Mouse (Mus musculus) midbrain, embryonic 14.5 days (tissue): ENCODE results near the gene Ccdc85b. TPM values are rescaled to one million over a fixed set of nuclear protein-coding genes. Genes with fewer than 3 reads are reported as not detected.

ENCODE experiments used
- ATAC-seq: fragments of 200-750 bp; cut with Nextera tagmentation; 2 replicates; pipeline ENCODE4 v1.8.0; 2017; ENCODE audit warnings: moderate number of reproducible peaks, moderate library complexity; ENCODE audit not compliant: low FRiP score, low TSS enrichment
- DNase-seq: peaks from one replicate; pipeline ENCODE4 v3.0.0-alpha.2; 2015
- H3K27ac ChIP-seq: fragments of 300-500 bp; sonication (generic); replicated peaks from 2 replicates; pipeline ENCODE4 v1.5.1; 2014; ENCODE audit warnings: mild to moderate bottlenecking, low read depth, low read length, moderate library complexity
- H3K27me3 ChIP-seq: fragments of 300-500 bp; sonication (generic); 2 replicates; pipeline ENCODE4 v1.6.1; 2014; ENCODE audit warnings: low read length, control low read depth, mixed read lengths; ENCODE audit not compliant: control insufficient read depth, insufficient read depth
- H3K36me3 ChIP-seq: fragments of 300-500 bp; sonication (generic); 2 replicates; pipeline ENCODE4 v1.6.1; 2014; ENCODE audit warnings: low read length, control low read depth; ENCODE audit not compliant: control insufficient read depth, insufficient read depth
- H3K4me1 ChIP-seq: fragments of 300-500 bp; sonication (generic); 2 replicates; pipeline ENCODE4 v1.6.1; 2014; ENCODE audit warnings: mild to moderate bottlenecking, antibody characterized with exemption, low read length, control low read depth; ENCODE audit not compliant: control insufficient read depth, insufficient read depth
- H3K4me2 ChIP-seq: fragments of 300-500 bp; sonication (generic); 2 replicates; pipeline ENCODE4 v1.6.1; 2014; ENCODE audit warnings: mild to moderate bottlenecking, low read length, moderate library complexity
- H3K4me3 ChIP-seq: fragments of 300-500 bp; sonication (generic); replicated peaks from 2 replicates; pipeline ENCODE4 v1.5.1; 2014; ENCODE audit warnings: low read depth, low read length
- H3K9ac ChIP-seq: fragments of 300-500 bp; sonication (generic); replicated peaks from 2 replicates; pipeline ENCODE4 v1.6.1; 2014; ENCODE audit warnings: mild to moderate bottlenecking, low read length, moderate library complexity
- H3K9me3 ChIP-seq: fragments of 300-500 bp; sonication (generic); 2 replicates; pipeline ENCODE4 v1.6.1; 2016; ENCODE audit warnings: low read length, control low read depth, mixed read lengths; ENCODE audit not compliant: control insufficient read depth
- WGBS: fragments of 180-500 bp; shearing (Covaris S2); extraction: QIAGEN DNeasy Blood & Tissue Kit; methylation state at CpG from one replicate; pipeline ENCODE4 v1.1.7; 2014; 5-methylcytosine and 5-hydroxymethylcytosine counted together
- polyA plus RNA-seq: library from polyadenylated mRNA; unstranded; fragments of >200 nt; fragmentation: Nextera tagmentation; extraction: Ambion mirVana; gene quantifications from 2 replicates; pipeline ENCODE4 v1.2.1, GENCODE M21; 2014

The Ccdc85b gene
- polyA plus RNA-seq, 1 experiment from 2014 or later: 7.6 TPM

GRCm38 (mm10) chr19:5485371-5485770, 27.7 kb upstream of the Ccdc85b start:
- ATAC-seq (no peak), DNase-seq (no peak)
- no peak overlapping the region for H3K4me3 ChIP-seq
- no peaks in the 10 kb centered on the region for H3K9me3 ChIP-seq
- no peak overlapping the region for H3K4me2 ChIP-seq
- peaks cover 18% of the 10 kb centered on the region for H3K4me1 ChIP-seq
- H3K36me3 ChIP-seq: peaks cover 52% of the 10 kb centered on the region
- 92% methylated on average over 8 of the region's 8 CpGs for WGBS
- H3K9ac ChIP-seq: no peak overlapping the region
- H3K27ac ChIP-seq: no peak overlapping the region
- H3K27me3 ChIP-seq: no peaks in the 10 kb centered on the region

GRCm38 (mm10) chr19:5484496-5484895, 26.8 kb upstream of the Ccdc85b start:
- no peak for DNase-seq
- no peaks in the 10 kb centered on the region for H3K27me3 ChIP-seq
- WGBS: 90% methylated on average over 5 of the region's 5 CpGs

GRCm38 (mm10) chr19:5483386-5484359, 26.0 kb upstream of the Ccdc85b start:
- no peaks in the 10 kb centered on the region for H3K9me3 ChIP-seq
- no peaks in the 10 kb centered on the region for H3K27me3 ChIP-seq
- no peak overlapping the region for H3K4me2 ChIP-seq
- no peak overlapping the region for H3K27ac ChIP-seq
- no peak overlapping the region for H3K9ac ChIP-seq
- H3K36me3 ChIP-seq: peaks cover 56% of the 10 kb centered on the region
- 94% methylated on average over 19 of the region's 19 CpGs for WGBS
- no peak for ATAC-seq
- H3K4me1 ChIP-seq: peaks cover 13% of the 10 kb centered on the region
- no peak overlapping the region for H3K4me3 ChIP-seq
- DNase-seq: no peak

More at GRCm38 (mm10) chr19:5484496-5484895, 26.8 kb upstream of the Ccdc85b start:
- no peak overlapping the region for H3K4me3 ChIP-seq
- peaks cover 52% of the 10 kb centered on the region for H3K36me3 ChIP-seq
- ATAC-seq: no peak
- H3K27ac ChIP-seq: no peak overlapping the region
- H3K4me2 ChIP-seq: no peak overlapping the region
- peaks cover 18% of the 10 kb centered on the region for H3K4me1 ChIP-seq
- H3K9ac ChIP-seq: no peak overlapping the region
- H3K9me3 ChIP-seq: no peaks in the 10 kb centered on the region

GRCm38 (mm10) chr19:5481398-5481797, 23.7 kb upstream of the Ccdc85b start:
- Histone ChIP-seq H3K4me3 (no peak overlapping the region), H3K4me2 (no peak overlapping the region), H3K9ac (no peak overlapping the region), H3K27me3 (no peaks in the 10 kb centered on the region), H3K9me3 (no peaks in the 10 kb centered on the region), H3K36me3 (peaks cover 56% of the 10 kb centered on the region), H3K27ac (no peak overlapping the region), H3K4me1 (no peaks in the 10 kb centered on the region)
- DNase-seq: no peak
- 90% methylated on average over 10 of the region's 10 CpGs for WGBS
- ATAC-seq: no peak

- DNase-seq (no peak), ATAC-seq (no peak)
- Histone ChIP-seq H3K27me3 (no peaks in the 10 kb centered on the region), H3K4me3 (no peak overlapping the region), H3K9ac (no peak overlapping the region), H3K36me3 (peaks cover 42% of the 10 kb centered on the region), H3K27ac (no peak overlapping the region), H3K4me2 (no peak overlapping the region), H3K9me3 (no peaks in the 10 kb centered on the region), H3K4me1 (peaks cover 8% of the 10 kb centered on the region; the same call in 1 of the 2 replicates)
- 92% methylated on average over 10 of the region's 10 CpGs for WGBS
These were observed 22.3 kb upstream of the Ccdc85b start for GRCm38 (mm10) chr19:5480016-5480415.

- no peak for DNase-seq
- no peak overlapping the region for H3K4me2 ChIP-seq
- no peak overlapping the region for H3K4me3 ChIP-seq
- H3K36me3 ChIP-seq: peaks cover 20% of the 10 kb centered on the region
- H3K27me3 ChIP-seq: no peaks in the 10 kb centered on the region
- no peaks in the 10 kb centered on the region for H3K9me3 ChIP-seq
- no peak overlapping the region for H3K9ac ChIP-seq
- WGBS: 92% methylated on average over 18 of the region's 18 CpGs
- no peak for ATAC-seq
- peaks cover 21% of the 10 kb centered on the region for H3K4me1 ChIP-seq
- no peak overlapping the region for H3K27ac ChIP-seq
These were observed 20.1 kb upstream of the Ccdc85b start for GRCm38 (mm10) chr19:5477668-5478300.

GRCm38 (mm10) chr19:5477004-5477667, 19.4 kb upstream of the Ccdc85b start:
- WGBS: 87% methylated on average over 10 of the region's 10 CpGs
- H3K27ac ChIP-seq: no peak overlapping the region
- H3K27me3 ChIP-seq: no peaks in the 10 kb centered on the region
- no peak for DNase-seq
- H3K4me1 ChIP-seq: peaks cover 21% of the 10 kb centered on the region
- no peak overlapping the region for H3K4me3 ChIP-seq
- H3K4me2 ChIP-seq: no peak overlapping the region
- H3K36me3 ChIP-seq: peaks cover 14% of the 10 kb centered on the region
- no peaks in the 10 kb centered on the region for H3K9me3 ChIP-seq
- H3K9ac ChIP-seq: no peak overlapping the region
- no peak for ATAC-seq

- Histone ChIP-seq H3K27me3 (no peaks in the 10 kb centered on the region), H3K4me2 (peak overlapping the region; percentile 95), H3K27ac (peak overlapping the region; percentile 61), H3K4me1 (peaks cover 21% of the 10 kb centered on the region), H3K4me3 (peak overlapping the region; percentile 53), H3K9me3 (no peaks in the 10 kb centered on the region), H3K36me3 (peaks cover 4% of the 10 kb centered on the region; the same call in 1 of the 2 replicates), H3K9ac (peak overlapping the region; percentile 76)
- DNase-seq: no peak
- ATAC-seq: 0 out of 2 replicates have a peak, but pooled peaks have one; percentile 3
- 17% methylated on average over 13 of the region's 13 CpGs for WGBS
These were observed 17.5 kb upstream of the Ccdc85b start for GRCm38 (mm10) chr19:5475069-5475714.
